Mouse (Mus musculus) neutrophil, adult 5-6 weeks (primary cell): ENCODE measurements at regions not wholly inside any gene's neighbourhood (a gene's known extent, or its start where the extent isn't known, plus 50 kb on each side); places are given as distances from the start of the nearest gene placed in this dataset.

Experiments used
- ATAC-seq: fragments of 151-379, 151-347 bp; 2 replicates; pipeline ENCODE4 v1.8.0; 2017; ENCODE audit warnings: mild to moderate bottlenecking, moderate TSS enrichment; ENCODE audit not compliant: insufficient number of reproducible peaks, poor library complexity, low FRiP score, severe bottlenecking; ENCODE audit errors: extremely low read depth

- ATAC-seq: no peak
These were observed 539.8 kb downstream of the Cenpc1 start for GRCm38 (mm10) chr5:85525385-85526194.

GRCm38 (mm10) chr5:85505244-85505643, 560.1 kb downstream of the Cenpc1 start:
- ATAC-seq: no peak

GRCm38 (mm10) chr5:85497261-85497660, 568.1 kb downstream of the Cenpc1 start:
- ATAC-seq: no peak

GRCm38 (mm10) chr5:85485733-85486322, 579.6 kb downstream of the Cenpc1 start:
- no peak for ATAC-seq

GRCm38 (mm10) chr5:85485157-85485556, 580.2 kb downstream of the Cenpc1 start:
- no peak for ATAC-seq

- no peak for ATAC-seq
These were observed 597.6 kb downstream of the Cenpc1 start for GRCm38 (mm10) chr5:85467811-85468210.

GRCm38 (mm10) chr5:85467151-85467550, 598.2 kb downstream of the Cenpc1 start:
- no peak for ATAC-seq
